Mouse (Mus musculus) telencephalon, adult 2 months (tissue): ENCODE data around the gene Rps6kb2.
A peak's percentile ranks its signal among the peaks of the same experiment; 100 is the strongest.

ENCODE experiments used
- DNase-seq: peaks from one replicate; pipeline ENCODE4 v3.0.0-alpha.2; 2011; ENCODE audit warnings: low read depth, low spot score

Rps6kb2 gene

DNA sequence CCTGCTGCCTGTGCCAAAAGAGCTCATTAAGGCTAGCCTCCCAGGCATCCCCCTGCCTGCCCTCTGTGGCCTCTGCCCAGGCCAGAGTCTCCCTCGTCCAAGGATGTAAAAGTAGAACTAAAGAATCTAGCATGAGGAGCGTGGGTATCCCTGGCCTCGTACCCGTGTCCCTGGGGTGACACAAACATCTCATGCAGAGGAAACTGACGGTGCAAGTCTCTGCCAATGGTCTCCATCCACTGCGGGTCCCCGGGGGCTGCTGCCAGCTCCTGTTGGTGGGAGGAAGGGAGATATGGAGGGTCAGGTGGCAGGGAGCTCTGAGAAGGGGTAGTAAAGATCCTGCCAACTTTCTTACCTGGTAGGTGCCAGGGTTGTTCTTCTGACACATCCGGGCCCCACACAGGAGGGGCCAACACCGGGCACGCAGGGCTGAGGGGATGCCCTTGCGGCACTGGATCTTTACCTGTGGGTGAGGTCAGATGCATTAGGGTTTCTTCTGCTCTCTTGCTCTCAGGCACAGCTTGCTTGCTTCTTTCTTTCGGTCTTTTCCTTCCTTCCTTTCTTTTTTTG is 26.0 kb upstream of the Rps6kb2 start:
- no peak for DNase-seq

DNA sequence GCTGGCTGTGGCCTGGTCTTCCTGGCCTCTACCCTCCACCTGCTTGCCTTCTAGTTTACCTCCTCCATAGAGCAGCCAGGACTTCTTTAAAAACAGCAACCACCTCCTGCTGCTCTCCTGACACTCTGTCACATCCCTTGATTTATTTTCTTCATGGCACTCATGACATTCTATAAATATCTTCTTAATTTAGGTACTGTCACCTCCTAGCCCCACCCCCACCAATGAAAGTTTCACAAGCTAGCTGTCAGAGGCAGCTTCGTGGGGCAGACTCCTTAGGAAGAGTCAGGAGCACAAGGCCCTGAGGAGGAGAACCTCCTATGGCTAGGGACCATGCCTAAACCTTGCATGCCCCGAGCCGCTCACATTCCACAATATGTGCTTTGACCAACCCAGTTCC is 24.1 kb upstream of the Rps6kb2 start:
- DNase-seq: no peak

DNA sequence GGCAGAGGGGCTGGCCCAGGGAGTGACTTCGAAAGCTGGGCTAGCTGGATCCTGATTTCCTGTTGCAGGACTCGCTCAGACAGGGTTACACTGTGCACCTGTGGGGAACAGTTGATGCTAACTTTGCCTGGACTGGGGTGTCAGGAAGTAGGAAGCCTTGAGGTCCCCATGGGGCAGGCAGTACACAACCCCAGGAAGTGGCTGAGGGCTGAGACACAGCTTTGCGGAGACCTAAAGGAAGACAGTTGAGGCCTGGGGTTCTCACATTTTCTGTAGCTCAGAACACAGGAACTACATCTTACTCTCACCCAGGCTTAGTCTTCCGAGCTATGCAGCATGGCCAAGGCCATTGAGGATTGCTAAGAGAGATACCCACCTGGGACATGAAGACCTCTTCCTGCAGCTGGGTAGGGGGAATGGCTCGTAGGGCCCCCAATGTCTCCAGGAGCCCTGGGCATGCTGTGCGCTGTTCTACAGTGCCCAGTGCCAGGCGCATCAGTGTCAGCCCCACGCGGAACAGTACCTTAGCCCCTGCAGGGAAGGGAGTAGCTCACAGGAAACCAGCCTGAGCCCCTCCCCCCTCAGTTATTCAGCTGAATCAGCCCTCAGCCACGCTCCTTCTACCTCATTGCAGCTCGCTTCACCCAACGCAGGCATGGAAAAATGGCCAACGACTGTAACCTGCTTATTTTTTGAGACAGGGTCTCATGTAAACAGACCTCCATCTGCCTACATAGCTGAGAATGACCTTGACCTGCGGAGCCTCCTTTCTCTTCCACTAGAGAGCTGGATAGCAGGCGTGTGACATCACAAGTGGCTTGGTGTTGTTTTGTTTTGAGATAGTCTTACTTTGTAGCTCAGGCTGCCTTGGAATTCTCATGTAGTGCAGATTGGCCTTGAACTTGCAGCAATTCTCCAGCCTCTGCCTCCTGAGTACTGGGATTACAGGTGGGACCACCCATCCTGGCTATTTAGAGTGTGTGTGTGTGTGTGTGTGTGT is 22.1 kb upstream of the Rps6kb2 start:
- no peak for DNase-seq

- DNase-seq: no peak
These were observed 20.5 kb upstream of the Rps6kb2 start for GRCm38 (mm10) chr19:4183689-4184088.

DNA sequence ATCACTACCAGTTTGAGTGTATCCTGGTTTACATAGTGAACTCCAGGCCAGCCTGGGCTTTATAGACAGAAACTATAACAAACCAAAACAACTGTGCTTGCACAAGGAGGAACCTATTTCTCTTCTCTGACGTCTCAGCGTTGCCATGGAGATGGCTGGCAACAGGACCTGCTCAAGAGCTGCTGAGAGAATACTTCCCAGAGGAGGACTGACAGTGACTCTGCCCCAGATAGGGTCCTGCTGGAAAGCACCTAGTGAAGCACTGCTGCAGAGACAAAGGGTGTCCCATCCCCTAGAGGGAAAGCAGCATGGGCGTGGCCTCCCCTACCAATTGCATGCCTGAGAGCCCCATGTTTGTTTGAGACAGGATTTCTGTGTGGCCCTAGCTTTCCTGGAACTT is 18.7 kb upstream of the Rps6kb2 start:
- DNase-seq: peak; percentile 79

- no peak for DNase-seq
These were observed 17.3 kb upstream of the Rps6kb2 start for GRCm38 (mm10) chr19:4180411-4180810.

DNA sequence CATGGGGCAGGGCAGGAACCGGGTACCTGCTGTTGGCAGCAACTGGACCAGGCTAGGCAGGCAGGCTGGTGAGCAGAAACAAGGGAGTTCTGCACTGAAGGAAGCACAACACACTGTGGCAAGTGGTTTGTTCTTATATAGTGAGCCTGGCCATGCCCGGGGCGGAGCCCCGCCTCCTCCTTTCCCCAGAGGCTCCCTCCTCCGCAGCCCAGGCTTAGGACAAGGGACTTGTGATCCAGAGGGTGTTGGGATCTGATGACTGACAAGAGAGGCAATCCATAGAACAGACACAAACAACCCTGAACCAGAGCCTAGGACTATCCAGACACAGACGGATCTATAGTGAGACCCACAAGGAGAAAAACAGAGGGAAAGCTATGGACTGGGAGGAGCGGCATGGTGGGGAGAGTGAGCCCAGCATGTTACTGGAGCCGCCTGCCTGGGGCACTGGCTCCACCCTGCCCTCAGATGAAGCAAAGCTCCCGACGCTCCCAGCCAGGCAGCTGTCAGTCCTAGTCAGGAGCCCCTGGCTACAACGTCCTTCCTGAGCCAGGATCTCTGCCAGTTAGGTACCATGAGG is 12.3 kb upstream of the Rps6kb2 start, which contains the start of gene Carns1:
TSS of gene Carns1 (minus strand) at position 112 of the 580 bp plus-strand sequence.
- no peak for DNase-seq

DNA sequence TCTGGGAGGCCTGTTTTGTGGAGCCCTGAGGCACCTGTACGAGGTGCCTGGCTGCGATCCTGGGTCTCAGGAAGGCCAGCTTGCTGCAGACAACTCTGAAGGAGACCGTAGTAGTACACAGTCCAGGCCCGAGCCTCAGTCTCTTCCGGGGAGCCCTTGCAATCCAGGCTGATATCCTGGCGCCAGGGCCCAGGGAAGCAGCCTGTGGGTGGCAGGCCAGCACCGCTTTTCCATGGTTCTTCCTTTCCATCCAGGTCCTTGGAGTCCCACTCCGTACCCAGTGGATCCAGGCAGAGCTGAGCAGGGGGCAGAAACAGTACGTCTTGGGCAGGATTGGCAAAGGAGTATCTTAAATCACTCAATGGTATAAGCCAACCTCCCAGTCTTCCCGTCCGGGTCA is 9.8 kb upstream of the Rps6kb2 start:
- DNase-seq: no peak

- no peak for DNase-seq
These were observed 8.5 kb upstream of the Rps6kb2 start for GRCm38 (mm10) chr19:4171393-4172290.

DNA sequence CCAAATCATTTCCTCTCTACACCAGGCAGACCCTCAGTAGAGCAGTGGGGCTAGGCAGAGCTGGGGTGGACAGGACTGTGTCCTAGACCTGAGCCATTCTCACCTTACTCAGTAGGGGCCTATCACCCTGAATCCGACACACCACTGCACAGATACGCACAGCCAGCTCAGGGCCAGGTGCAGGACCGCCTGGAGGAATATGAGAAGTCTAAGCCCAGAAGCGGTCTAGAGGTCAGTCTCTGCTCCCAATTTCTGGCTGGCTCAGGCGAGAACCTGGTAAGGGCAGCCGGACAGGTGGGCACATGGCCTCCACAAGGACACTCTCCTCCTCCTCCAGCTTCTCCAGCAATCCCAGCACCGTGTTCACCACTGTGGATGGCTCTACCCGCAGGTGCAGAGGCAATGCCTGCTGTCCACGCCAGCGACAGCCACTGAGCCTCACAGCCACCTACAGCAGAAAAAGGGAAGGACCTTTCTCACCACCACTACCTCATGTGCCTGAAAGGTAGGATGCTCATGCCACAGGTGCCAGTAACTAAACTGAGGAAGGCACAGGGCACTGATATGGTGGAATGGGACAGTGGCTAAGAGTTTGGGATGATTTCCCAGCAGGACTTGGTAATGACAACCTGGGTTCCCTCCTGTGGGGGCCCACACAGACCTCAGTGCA is 7.7 kb upstream of the Rps6kb2 start:
- no peak for DNase-seq

DNA sequence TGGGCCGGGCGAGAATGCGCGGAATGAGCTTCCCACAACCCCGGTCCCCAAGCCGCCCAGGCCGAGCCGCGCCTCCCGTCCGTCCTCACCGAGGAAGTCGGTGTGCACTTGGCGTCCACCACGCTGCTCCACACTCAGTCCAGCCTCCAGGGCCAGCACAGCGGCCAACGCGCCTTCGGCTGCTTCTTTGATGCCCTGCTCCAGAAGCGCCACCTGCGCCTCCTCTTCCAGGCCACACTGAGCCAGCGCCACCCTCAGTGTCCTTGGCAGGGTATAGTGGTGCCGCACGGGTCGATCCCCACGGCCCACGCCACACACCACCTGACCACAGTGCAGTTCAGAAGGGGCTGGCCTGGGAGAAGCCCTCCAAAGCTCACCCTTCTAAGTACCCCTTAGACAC is 6.7 kb upstream of the Rps6kb2 start:
- DNase-seq: no peak

DNA sequence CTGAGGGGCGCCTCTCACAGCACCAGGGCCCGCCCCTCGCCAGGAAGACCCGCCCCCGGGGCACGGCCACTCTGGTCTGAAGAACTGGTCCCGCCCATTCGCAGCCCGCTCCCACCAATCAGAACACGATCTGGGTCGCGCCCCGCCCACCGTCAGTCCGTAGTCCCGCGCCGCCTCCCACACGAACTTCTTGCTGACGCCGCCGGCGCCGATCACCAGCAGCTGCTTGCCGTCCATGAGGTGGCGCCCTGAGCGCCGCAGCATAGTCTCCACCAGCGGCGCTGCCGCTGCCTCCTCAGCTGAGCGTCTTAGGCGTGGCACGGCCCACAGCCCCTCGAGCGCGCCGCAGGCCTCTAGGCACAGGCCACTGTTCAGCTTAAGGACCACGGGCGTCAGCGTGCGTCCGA is 6.2 kb upstream of the Rps6kb2 start:
- DNase-seq: peak; percentile 97

DNA sequence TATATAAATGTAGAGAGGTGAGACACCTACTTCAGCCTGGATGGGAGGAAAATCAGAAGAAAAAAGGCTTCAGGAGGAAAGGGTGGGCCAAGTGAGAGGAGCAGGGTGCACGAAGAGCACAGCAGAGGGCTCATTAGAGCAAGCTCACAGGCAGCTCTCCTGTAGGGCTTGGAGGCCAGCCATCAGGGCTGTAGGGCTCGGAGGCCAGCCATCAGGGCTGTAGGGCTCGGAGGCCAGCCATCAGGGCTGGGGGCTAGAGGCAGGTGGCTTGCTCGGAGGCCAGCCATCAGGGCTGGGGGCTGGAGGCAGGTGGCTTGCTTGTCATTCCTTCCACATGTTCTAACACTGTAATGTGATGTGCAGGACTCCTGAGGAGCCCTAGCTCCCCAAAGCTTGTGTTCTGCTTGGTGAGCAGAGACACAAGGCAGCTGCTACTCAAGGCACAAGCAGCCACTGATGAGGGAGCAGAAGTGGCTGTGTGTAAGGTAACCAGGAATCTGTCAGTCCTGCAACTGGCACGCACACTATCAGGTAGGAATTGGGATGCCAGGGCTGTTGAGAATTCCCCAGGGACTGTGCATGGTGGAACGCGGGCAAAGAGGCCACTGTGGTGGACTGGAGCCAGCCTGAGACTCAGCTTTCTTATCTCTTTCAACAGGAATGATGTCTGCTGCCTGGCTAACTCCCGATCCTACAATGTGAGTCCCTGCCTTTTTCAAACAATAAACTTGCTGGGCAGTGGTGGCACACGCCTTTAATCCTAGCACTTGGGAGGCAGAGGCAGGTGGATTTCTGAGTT is 3.7 kb upstream of the Rps6kb2 start:
- DNase-seq: no peak

GRCm38 (mm10) chr19:4164721-4165120 is 1.6 kb upstream of the Rps6kb2 start:
- no peak for DNase-seq

- no peak for DNase-seq
These were observed 946 bp upstream of the Rps6kb2 start for GRCm38 (mm10) chr19:4164100-4164499.

- DNase-seq: no peak
These were observed 361 bp upstream of the Rps6kb2 start for GRCm38 (mm10) chr19:4163543-4163887.

DNA sequence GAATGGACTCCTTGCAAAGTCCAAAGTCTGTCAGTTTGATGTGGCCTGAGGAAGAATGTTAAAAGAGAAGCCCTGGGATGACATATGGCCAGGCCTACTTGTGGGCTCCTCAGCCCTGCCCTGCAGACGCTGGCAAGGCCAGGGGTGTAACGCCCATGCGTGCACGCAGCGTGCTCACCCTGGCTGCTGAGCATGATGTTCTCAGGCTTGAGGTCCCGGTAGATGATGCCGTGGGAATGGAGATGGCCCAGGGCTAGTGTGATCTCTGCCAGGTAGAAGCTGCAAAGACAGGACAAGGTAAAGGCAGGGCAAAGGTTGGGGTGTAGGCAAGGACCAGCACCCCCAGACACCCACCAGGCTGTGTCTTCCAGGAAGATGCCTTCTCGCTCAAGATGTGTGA is 4.1 kb downstream of the Rps6kb2 start:
- no peak for DNase-seq

DNA sequence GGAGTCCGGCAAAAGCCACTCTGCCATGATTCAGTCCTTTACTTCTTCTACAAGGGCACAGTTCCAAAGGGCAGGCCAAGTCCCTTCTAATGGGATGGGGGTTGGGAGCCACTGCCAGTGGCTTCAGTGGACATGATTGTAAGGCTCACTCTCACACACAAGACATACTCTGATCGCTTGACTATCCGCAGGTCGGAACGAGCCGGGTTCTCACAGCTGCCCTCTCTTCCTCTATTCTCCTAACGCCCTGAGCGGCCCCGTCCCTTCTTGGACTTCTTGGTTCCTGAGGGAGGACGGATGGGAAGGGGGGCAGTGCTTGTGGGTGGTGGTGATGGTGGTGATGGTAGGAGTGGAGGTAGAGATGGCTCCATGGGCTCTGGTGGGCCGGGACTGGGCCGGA is 6.4 kb downstream of the Rps6kb2 start:
- DNase-seq: no peak

- no peak for DNase-seq
These were observed 7.0 kb downstream of the Rps6kb2 start for GRCm38 (mm10) chr19:4156073-4156579.
